Mouse (Mus musculus): ENCODE results near the gene Dnase2a.

- no peak for TF ChIP-seq CTCF (IDR thresholded peaks at IDR 0.05; ENCODE audit: low read depth)
- TF ChIP-seq EP300 (IDR thresholded peaks at IDR 0.05; ENCODE audit: low read depth), result 0 out of 2 replicates have a peak, but pooled peaks have one; percentile 16
Observed at GRCm38 (mm10) chr8:84907037-84907436, 1.3 kb upstream of the Dnase2a start.

Measured in liver, embryonic 14.5 days (tissue).